Mouse (Mus musculus) layer of hippocampus, postnatal 36 days (tissue): ENCODE measurements around the gene Trim2. TPM values are rescaled to one million over a fixed set of nuclear protein-coding genes. Genes with fewer than 3 reads are reported as not detected.

Source experiments
- DNase-seq, 2 experiments: peaks; one replicate each; pipeline ENCODE4 v3.0.0; 2022
- total RNA-seq, 2 experiments: library from RNA; stranded (reverse); gene quantifications; 2 replicates each; pipeline ENCODE4 v1.2.3; 2021

Trim2 gene
- total RNA-seq, 2 experiments from 2014 or later: 410 to 433 TPM

DNA sequence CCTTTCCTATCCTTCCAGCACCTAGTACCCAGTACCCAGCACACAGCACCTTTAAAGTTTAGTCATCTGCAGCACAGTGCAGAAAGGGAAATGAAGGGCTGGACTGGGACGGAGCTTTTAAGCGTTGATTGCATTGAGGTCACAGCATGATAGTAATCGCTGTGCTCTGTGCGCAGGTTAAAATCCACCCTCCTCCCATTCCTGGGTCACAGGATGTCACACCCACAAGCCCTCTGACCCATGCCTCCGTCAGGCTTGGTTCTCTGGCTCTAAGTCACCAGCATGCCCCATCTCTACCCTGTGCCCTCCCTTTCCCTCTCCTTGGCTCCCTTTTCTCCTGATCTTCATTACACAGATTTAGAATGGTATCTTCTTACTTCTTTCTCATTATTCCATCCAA is 20.4 kb downstream of the Trim2 start:
- DNase-seq: no peak

DNA sequence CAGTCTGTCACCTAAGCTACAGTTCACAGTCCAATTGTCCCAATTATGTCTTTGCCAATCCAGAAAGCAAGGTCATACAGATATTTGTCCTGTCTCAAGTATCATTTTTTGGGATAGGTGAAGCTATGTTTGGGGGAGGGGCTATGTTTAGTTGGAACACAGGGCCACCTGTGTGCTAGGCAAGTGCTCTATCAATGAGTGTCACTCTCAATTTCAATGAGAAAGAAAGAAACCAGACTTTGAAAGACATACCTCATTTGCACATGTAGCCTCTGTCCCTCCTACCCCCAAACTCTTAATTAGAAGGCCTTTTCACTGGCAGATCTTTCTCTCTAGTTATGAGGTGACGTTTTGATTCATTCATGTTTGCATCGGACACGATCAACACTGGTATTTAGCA is 21.9 kb downstream of the Trim2 start:
- no peak for DNase-seq

DNA sequence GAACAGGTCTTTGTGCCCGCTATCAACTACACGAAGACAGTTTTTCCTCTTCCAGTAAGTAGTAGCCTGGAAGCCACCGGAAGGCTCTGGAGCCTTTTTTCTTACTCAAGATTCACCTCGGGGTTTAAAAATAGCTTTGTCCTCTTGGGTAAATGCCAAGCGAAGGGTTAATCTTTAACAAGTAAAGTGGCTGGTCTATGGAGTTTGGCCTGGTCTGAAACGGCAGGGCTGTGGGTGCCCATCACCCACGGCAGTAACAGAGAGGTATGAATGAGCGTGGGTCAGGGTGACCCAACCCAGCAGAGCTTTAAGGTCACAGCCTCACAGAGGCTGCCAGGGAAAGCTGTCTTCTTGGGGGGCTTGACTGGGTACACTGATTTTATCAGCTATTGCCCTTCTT is 23.2 kb downstream of the Trim2 start:
- no peak for DNase-seq

DNA sequence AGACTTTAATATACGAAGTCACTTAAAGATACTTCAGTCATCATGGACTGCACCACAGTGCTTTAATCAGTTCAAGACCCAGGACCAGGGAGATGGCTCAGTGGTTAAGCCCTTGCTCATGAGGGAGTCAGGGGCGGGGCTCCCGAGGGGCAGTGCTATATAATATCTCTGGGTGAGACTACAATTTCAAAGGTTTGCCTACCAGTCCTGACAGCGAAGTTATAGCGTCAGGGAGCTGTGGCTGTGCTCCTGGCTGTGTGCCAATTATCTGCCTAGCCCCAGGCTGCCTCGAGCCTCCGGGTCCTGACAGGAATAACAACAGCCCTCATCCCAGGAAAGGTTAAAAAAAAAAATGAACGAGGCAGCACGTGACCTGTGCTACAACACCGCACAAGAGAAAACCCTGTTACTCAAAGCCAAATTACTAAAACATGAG is 24.7 kb downstream of the Trim2 start:
- no peak for DNase-seq

DNA sequence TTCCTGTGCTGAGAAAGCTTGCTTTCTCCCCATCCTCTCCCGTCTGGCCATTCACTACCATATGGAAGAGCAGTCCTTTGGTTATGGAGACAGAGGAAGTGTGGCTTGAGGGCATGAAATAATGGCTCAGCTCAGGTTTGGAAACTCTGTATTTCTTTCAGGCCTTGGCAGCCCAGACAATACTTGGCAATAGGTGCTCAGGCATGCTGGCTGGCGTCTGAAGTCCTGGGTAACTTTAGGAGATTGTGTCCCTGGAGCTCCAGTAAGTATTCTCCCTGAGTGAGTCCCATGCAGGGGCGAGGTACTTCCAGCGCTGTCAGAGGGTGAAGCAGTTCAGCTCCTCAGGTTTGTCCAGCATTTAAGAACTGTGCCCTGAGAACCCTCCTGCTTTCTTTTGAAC is 27.9 kb downstream of the Trim2 start:
- DNase-seq: no peak

DNA sequence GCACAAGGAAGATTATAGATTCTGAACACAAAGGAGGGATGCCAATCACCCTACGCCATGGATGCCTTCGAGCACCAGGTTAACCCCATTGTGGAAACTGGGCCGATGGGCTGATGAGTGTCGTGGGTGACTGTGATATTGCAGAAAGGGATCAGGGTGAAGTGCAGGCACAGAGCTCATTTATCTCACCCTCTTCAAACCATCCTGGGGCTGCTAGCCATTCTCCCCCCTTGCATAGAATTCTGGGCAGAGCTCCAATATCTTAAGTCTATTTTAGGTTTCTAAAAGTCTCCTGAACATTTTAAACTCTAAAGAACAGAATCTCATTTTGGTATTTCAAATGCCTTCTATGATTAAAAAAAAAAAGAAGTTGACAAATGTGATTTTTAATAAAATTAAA is 31.6 kb downstream of the Trim2 start:
- no peak for DNase-seq

DNA sequence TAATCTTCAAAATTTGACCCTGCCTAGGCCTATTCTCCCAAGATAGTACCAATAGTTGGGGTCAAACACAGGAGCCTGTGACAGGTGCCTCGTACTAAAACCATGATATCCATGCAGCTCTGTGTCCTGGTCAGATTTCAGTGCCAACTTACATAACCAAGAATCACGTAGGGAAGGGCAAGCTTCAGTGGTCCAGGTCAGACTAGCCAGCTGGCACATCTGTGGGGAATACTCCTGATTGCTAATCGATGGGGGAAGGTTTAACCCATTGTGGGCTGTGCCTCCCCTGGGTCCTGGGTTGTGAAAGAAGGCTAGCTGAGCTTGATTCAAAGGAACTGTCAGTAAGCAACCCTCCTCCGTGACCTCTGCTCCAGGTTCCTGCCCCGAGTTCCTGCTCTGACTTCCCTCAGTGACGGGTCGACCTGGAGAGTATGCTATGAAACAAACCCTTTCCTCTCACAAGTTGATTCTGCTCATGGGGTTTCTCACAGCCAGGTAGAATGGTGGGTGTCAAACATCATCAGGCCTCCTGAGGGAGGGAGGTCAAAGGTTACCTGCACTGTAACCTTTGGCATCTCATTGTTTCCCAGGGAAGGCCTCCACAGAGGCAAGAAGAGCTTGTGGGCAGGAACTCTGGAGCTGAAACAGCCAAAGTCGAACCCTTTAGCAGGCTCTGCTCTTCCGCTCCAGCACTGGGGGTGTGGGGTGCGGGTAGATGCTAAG is 34.2 kb downstream of the Trim2 start:
- no peak for DNase-seq

DNA sequence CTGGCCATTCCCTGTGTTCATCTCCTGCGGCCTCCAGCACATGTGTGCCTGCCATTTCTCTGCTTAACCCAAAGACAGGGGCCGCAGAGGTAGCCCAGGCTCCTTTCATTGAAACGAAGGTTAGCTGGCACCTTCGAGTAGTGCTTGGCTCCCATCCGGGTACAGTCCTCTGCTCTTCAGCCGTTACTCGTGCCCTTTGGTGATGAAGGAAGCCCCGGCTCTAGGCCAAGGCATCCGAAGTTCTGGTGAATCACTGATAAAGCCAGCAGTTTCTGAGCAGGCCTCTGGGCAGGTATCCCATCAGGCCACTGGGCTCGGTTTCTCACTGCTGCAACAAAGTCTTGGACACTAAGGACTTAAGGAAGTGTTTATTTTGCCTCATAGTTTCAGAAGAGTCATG is 34.9 kb downstream of the Trim2 start:
- DNase-seq: no peak

DNA sequence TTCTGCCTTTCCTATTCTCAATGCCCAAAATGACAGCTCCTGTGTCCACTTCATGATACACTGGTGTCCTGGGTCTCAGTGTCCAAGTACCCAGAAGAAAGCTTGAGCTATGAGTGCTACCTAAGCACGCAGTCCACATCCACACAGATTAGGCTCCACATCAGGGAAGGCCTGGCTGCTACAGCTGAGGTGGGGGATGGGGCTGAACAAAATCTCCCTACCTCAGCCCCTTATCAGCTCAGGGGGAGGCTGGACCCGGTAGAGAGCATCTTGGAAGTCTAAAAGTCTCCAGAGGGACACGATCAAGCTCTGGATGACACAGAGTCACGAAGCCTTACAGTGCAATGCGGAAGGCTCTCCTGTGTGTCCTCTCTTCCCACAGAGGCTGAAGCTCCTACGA is 35.6 kb downstream of the Trim2 start:
- DNase-seq: no peak

DNA sequence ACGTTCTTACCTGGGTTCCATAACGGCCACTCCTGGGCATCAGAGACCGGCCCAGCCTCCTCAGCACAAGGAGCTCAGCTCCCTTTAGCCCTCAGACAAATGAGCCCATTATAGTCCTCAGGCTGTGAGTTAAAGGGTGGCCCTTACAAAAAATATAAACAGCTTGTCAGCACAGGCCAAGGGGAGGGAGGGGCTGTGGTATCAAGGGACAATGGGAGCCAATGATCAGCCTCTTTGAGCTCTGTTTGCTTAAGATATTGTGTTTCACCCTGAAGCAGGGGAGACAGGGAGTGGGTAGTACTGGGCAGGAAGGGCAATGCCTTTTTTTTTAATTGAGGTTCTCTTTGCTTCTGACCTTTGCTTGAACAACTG is 36.1 kb downstream of the Trim2 start:
- DNase-seq: no peak

DNA sequence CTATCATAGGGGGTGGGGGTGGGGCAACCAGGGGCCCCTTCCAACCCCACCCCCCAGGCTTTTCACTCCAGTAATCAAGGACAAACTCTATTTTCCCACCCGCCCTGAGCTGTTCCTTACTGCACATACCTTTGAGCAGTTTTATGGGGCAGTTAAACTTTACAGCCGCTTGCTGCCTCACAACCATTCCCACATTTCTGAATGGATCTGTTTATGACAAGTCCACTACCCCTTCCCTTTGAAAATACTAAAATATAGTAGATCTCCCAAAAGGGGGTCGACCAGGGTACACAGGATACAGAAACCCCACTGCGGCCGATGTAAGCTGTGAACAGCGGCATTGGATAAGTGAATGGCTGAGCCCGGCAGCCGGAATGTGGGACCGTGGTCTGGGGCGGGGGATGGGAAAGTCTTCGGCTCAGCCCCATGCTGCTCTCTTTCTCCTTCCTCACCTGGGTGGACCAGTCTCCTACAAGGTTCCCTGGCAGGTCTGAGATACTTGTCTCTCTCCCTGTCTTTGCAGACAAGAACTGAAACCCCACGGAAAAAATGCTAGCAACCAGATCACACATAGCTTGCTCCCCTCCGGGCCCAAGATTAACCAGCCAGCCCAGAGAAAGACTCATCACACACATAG is 36.6 kb downstream of the Trim2 start:
- DNase-seq: no peak

DNA sequence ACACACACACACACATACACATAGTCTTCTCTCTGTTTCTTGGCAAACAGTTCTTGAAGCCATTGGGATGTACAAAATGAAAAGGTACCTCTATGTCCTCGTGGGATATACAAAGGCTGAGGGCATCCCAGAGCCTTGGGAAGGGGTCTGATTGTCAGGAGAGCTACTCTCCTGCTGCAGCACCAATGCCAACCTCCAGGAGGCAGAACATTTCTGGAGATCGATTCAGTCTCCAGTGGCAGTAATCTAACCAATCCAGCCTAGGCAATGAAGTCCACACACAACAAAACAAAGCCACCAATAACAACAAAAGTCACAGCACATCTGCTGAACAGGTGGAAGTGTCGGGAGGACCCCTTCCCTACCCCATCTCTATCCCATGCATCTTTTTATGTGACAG is 38.2 kb downstream of the Trim2 start:
- no peak for DNase-seq

DNA sequence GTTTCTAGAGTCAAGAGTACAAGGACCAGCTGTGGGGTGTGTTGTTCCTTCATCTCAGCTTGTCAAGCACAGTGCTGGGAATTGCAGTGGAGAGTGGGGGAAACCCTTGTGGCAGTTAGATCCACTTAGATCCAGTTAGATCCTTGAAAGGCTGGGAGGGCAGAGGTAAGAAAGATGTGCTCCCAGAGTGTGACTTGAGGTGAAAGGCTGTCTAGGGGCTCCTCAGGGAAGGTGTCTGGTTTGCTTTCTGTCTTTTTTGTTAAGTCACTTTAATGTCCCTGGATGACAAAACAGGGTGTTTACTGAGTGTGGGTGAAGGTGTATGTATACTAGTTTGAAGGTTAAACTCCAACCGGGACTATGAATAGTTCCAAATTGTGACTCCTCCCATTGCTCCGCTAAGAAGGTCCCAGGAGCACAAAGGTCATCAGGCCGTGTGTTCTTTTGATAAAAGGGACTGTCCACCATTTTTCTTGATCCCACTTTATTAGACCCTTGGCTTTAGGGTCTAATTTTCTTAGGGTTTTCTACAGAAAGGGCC is 40.2 kb downstream of the Trim2 start:
- no peak for DNase-seq

DNA sequence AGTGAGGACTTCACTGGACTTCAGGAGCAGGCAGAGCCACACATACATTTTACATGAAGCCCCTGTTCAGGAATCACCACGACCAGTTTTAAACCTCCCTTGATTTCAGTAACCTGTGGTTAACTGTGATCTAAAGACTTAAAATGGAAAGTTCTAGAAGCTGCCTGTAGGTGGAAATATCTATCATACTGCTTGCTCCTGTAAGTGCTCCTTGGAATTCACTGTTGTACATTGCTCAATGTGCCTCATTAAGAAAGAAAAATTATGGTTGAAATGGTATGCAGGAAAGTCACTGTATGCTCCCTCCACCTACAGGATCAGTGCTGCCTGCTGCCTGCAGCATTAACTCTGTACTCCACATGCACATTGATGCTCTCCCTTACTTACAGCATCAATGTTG is 41.6 kb downstream of the Trim2 start:
- no peak for DNase-seq

DNA sequence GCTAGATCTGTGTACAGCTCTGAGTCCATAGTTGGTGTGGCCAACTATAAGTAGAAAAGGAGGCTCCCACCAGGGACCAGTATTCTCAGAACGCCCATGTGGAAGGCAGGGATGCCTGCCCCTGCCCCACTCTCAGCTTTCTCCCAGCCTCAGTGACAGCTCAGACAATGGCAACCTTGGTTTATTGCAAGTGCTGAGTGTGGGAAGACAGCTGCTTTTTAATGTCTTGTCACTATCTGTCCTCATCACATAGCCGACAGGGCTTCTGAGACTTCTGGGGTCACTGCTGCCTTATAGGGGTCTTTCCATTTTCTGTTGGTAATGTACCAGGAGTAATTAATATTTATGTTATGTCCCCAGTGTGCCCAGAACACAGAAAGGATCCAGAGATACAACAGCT is 42.3 kb downstream of the Trim2 start:
- no peak for DNase-seq

DNA sequence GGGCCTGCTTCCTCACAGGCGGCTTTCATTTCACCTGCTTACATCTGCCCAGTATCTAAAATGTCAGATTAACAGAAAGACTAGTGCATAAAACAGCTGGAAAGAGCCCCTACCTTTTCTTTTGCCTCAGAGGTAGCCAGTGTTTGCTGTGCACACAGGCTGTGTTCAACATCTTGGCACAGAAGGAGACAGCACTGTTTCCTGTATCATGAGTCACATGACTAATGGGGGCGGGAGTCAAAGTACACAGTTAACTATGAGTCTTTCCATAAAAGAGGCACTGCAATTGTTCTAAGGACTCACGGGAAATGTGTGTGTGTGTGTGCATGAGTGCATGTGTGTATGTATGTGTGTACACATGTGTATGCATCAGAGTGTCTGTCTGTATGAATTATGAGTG is 43.9 kb downstream of the Trim2 start:
- DNase-seq: no peak

DNA sequence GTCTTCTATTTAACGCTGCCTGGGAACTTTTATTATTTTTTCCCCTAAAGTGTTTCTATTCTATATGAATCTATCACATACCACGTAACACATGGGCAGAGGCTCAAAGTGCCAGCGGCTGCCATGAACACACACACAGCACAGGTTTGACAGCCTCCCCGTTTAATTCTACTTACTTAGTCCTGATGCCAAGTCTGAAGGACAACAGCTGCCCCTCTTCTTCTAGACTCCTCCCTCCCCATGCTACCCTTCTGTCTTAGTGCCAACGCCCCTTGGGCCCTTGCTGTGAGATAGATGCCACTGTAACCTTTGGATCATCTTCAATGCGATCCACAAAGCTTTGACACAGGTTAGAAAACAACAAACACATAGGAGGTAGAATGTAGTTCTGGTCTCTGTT is 44.8 kb downstream of the Trim2 start:
- no peak for DNase-seq

DNA sequence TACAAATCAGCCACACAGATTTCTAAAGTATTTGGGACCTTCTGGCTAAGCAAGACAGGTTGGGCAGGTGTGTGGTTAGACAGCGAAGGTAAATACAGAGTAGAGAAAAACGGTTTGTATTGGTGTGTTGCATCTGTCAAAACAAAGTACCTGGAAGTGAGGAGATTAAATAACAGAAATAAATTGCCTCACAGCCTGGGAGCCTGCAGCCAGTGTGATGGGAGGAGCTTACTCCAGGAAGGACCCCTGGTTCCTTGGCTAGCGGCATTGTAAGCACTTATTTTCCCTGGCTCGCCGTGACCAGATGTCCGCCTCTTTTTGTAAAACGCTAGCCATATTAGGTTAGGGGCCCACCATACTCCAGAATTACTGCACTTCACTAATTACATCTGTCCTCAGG is 45.8 kb downstream of the Trim2 start:
- DNase-seq: no peak

DNA sequence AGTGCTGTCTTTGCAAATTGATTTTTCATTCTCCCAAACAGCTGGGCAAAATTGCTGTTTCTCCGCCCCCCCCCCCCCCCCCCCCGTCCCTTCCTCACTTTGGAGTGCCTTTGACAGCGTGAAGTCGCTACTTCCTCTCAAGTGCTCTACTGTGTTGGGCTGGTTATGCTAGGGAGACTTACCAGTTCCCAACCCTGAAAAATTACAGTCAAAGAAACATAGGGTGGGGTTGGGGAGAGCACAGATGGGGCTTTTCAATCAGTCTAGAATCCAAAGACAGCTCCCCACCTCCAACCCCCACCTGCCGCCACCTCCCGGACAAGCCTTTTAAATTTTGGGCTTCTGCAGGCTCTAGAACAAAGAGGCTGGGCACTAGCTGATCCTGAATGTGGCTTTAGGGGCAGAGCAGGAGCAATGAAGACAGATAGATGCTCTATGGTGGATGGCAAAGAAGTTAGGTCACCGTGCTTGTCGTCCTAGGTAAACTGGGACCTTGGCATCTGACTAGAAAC is 46.6 kb downstream of the Trim2 start:
- DNase-seq: no peak

DNA sequence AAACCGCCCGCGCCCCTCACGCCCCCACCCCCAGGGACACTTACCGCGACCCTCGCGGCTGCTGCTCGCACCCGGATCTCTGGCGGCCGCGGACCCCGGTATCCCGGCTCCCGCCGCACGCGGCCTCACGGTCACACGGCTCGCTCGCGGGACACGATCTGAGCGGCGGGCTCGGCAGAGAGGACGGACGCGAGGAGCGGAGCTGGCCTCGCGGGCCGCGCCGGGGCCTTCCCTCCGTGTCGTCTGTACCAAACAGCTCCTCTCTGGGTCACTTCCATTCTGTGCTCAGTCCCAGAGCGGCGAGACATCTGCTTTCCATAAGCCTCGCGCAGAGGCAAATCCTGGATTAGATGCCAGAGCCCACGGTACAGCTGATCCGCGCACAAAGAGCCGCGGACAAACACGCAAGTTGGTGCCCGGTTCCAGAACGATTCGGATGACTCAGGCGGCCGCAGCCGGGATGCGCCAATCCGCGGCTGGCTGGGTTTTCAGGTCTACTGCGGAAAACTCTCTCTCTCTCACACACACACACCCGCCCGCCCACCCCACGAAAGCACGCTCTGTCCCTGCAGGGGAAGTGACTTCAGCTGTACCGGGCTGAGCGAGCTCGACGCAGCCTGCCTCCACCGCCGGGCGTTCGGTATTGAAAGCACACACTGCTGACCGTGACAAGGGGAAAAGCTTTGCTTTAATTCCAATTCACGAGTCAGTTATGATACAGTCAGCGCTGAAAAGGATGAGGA is 47.2 kb downstream of the Trim2 start:
- peak; percentile 81 to 83 for DNase-seq

DNA sequence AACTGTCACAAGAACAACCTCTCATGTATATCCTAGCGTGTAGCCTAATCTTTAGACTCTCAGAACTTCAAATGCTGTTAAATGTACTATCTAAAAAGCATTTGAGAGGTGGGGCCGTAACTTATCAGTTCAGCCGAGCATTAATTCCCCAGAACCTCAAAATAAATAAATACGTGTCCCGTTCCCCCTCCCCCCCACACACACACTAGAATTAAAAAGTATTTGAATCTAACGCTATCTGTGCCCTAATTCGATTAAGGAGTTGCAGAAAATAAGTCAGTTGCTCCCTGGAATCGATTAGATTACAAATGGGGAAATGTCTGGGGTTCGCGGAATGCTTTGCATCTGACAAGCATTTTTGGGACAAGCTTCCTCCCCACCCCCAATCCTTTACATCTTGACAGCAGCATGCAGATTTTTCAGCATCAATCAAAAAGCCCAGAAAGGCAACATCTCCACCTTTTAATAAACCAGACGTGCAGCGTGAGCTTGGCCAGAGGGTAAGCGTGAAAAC is 48.1 kb downstream of the Trim2 start:
- DNase-seq: no peak

DNA sequence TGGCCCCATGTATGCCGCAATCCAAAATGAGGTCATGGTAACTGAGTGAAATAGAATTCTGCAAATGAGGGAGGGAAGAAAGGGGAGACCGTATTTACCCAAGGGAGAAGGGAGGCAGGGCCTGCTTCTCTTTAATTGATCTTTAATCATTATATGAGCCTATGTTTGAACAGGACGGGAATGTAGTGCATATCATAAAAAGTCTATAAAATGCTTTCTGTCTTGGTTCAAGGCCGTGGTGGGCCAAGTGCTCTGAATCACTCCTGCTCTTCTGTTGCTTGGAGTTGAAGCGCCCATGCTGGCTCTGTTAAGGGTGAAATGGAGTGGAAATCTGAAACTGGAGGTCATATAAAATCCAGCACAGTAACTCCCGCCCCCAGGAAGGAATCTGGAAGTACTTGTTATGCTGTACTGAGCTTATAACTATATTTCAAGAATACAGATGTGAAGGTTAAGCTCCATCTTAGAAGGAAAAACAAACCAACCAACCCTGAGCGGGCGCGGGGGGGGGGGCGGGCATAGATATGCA is 48.6 kb downstream of the Trim2 start:
- DNase-seq: no peak

DNA sequence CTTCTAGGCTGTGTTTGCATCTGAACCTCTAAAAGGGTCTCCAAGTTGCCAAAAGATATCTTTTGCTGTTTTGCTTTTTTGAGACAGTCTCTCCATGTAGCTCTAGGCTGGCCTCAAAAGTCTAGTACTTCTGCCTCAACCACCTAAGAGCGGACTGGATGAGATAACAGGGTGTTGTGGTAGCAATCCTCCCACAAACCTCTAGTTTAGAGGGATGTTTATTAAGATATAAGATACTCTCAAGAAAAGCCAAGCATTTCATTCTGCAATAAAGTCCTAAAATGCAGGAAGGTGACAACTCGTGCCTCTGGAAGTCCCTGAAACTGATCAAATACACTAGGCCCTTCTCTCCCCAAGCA is 52.2 kb downstream of the Trim2 start:
- no peak for DNase-seq
